Mouse (Mus musculus): ENCODE data around the gene Cdh26. TPM values are rescaled to one million over a fixed set of nuclear protein-coding genes. Genes with fewer than 3 reads are reported as not detected.
A peak's percentile ranks its signal among the peaks of the same experiment; 100 is the strongest.

The Cdh26 gene
- polyA plus RNA-seq, 1 experiment from 2014 or later, result 0.28 TPM

DNA sequence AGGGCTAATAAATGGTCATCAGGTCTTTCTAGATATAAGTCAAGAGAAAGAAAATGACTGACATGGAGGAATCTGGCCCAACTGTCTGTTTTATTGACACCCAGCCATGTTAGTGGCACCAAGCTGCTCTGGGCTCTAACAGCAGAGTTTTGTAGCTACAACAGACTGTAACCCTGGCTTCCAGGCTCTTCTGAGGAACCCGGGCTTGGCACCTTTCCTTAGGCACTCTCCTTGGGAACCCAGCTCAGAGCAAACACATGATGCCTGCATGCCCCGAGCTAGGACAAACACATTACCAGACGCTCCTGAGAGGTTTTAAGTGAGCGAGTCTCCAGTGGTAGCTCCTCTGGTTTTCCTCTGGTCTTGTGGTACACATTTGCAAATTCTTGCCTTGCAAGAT lies 57.9 kb downstream of the Cdh26 start:
- H3K4me3 ChIP-seq (ENCODE audit: low read length), result no peak overlapping the region
- no peaks in the 10 kb centered on the region for H3K4me1 ChIP-seq (replicated peaks; ENCODE audit: control insufficient read depth, insufficient read depth, low read length)
- no peak overlapping the region for H3K27ac ChIP-seq (ENCODE audit: low read length)
- WGBS, result 53% methylated on average over 4 of the region's 4 CpGs
- H3K27me3 ChIP-seq (ENCODE audit: control insufficient read depth, insufficient read depth, low read depth, low read length), result no peaks in the 10 kb centered on the region
- H3K9me3 ChIP-seq (ENCODE audit: control insufficient read depth, low read length), result peaks cover 2% of the 10 kb centered on the region; the same call in 1 of the 2 replicates
- no peak overlapping the region for H3K4me2 ChIP-seq (ENCODE audit: low read depth, low read length)
- ATAC-seq (ENCODE audit: low read depth), result no peak
- H3K36me3 ChIP-seq (ENCODE audit: control insufficient read depth, insufficient read depth, low read length), result no peaks in the 10 kb centered on the region
- H3K9ac ChIP-seq (ENCODE audit: low read length), result no peak overlapping the region

DNA sequence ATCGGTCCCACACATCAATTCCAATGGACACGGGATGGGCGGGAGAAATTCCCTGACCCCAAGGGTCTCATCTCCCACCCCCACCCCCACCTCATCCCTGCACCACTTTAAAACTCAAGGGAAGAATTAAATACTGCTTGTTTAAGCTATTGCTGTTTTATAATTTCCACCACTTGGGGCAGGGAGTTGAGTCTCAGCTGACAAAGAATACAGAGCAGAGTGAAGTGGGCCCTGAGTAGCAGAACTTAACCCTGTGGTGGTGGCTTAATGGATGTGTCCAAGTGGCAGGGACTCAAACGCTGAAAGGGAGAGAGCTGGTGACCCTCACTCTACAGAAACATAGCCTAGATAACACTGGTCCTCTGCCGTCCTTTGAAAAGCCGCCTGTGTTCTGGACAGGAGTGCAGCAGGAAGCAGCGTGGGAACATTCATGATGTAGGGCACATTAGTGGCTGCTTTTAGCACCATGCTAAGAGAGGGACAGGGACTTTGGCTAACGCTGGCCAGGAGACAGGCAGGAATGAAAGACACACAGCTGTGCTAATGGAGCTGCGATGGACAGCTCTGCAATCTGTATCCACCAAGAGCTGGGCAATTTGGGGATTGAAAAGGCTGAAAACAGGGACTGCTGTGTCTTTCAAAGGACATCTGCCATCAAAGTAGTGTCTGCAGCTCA lies 60.1 kb downstream of the Cdh26 start:
- peaks cover 2% of the 10 kb centered on the region; the same call in 1 of the 2 replicates for H3K9me3 ChIP-seq (ENCODE audit: control insufficient read depth, low read length)
- no peaks in the 10 kb centered on the region for H3K27me3 ChIP-seq (ENCODE audit: control insufficient read depth, insufficient read depth, low read depth, low read length)
- no peak for ATAC-seq (ENCODE audit: low read depth)
- no peak overlapping the region for H3K27ac ChIP-seq (ENCODE audit: low read length)
- no peak overlapping the region for H3K4me2 ChIP-seq (ENCODE audit: low read depth, low read length)
- no peaks in the 10 kb centered on the region for H3K4me1 ChIP-seq (replicated peaks; ENCODE audit: control insufficient read depth, insufficient read depth, low read length)
- 56% methylated on average over 9 of the region's 9 CpGs for WGBS
- H3K4me3 ChIP-seq (ENCODE audit: low read length), result no peak overlapping the region
- no peak overlapping the region for H3K9ac ChIP-seq (ENCODE audit: low read length)
- H3K36me3 ChIP-seq (ENCODE audit: control insufficient read depth, insufficient read depth, low read length), result no peaks in the 10 kb centered on the region

DNA sequence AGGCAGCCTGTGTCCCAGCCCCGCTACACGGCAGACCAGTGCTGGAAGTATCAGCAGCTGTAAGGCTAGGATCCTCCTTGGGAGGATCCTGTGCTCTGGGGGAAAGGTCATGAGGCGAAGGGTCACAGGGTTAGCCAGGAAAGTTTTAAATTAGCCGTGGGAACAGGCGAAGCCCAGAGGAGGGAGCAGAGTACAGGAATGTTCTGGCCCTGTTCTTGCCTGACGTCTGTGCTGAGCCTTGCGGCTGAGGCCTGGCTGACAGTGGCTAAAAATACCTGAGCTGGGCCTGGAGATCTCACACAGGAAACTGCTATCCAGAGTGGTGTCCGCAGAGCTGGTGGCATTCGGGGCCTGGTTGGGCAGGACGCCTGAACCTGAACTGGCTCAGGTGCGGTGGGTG lies 63.7 kb downstream of the Cdh26 start:
- H3K27me3 ChIP-seq (ENCODE audit: control insufficient read depth, insufficient read depth, low read depth, low read length), result no peaks in the 10 kb centered on the region
- no peak overlapping the region for H3K9ac ChIP-seq (ENCODE audit: low read length)
- ATAC-seq (ENCODE audit: low read depth), result no peak
- 60% methylated on average over 11 of the region's 11 CpGs for WGBS
- H3K36me3 ChIP-seq (ENCODE audit: control insufficient read depth, insufficient read depth, low read length), result no peaks in the 10 kb centered on the region
- H3K4me1 ChIP-seq (replicated peaks; ENCODE audit: control insufficient read depth, insufficient read depth, low read length), result peaks cover 5% of the 10 kb centered on the region; the same call in 1 of the 2 replicates
- no peaks in the 10 kb centered on the region for H3K9me3 ChIP-seq (ENCODE audit: control insufficient read depth, low read length)
- no peak overlapping the region for H3K4me2 ChIP-seq (ENCODE audit: low read depth, low read length)
- no peak overlapping the region for H3K4me3 ChIP-seq (ENCODE audit: low read length)
- no peak overlapping the region for H3K27ac ChIP-seq (ENCODE audit: low read length)

DNA sequence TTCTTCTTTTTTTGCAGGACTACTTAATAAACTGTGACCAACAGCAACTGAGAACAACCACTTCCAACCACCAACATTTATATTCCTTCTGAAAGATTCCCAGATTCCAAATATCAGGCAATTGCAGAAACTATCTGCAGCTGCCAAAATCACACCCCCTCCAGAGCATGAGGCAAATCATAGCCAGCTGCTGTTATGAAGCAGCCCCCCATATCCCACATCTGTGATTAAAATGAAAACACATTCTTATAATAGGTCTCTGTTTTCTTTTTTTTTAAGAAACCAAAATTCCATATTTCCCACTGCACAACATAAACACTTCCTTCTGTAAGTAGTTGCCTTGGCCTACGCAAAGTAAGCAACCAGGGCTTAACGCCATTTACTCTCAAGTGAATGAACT lies 65.5 kb downstream of the Cdh26 start:
- Histone ChIP-seq H3K27me3 (ENCODE audit: control insufficient read depth, insufficient read depth, low read depth, low read length) (no peaks in the 10 kb centered on the region), H3K4me3 (ENCODE audit: low read length) (no peak overlapping the region), H3K4me1 (replicated peaks; ENCODE audit: control insufficient read depth, insufficient read depth, low read length) (peaks cover 5% of the 10 kb centered on the region; the same call in 1 of the 2 replicates), H3K36me3 (ENCODE audit: control insufficient read depth, insufficient read depth, low read length) (no peaks in the 10 kb centered on the region), H3K4me2 (ENCODE audit: low read depth, low read length) (no peak overlapping the region), H3K9me3 (ENCODE audit: control insufficient read depth, low read length) (peaks cover 4% of the 10 kb centered on the region; the same call in 1 of the 2 replicates), H3K27ac (ENCODE audit: low read length) (no peak overlapping the region), H3K9ac (ENCODE audit: low read length) (no peak overlapping the region)
- 68% methylated on average over 2 of the region's 2 CpGs for WGBS
- ATAC-seq (ENCODE audit: low read depth), result no peak

DNA sequence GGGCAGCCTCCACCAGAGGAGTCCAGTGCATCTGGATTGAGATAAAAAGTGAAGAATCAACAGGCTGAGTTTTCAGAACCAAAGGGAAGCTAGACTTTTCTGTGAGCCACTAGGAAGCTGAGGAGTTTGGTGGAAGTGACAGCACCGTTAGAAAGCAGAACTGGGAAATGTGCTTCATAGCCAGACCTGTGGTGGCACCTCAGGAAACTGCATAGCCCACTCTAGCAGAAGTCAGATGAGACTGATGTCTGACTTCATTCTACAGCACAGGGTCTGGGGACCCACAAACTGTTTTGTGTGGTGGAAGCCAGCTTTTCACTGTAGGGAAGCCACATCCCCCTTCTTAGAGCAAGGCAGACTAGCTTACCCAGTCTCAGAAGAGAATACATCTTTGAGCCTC lies 67.6 kb downstream of the Cdh26 start:
- Histone ChIP-seq H3K27ac (ENCODE audit: low read length) (no peak overlapping the region), H3K36me3 (ENCODE audit: control insufficient read depth, insufficient read depth, low read length) (no peaks in the 10 kb centered on the region), H3K9ac (ENCODE audit: low read length) (no peak overlapping the region), H3K4me2 (ENCODE audit: low read depth, low read length) (no peak overlapping the region), H3K4me3 (ENCODE audit: low read length) (no peak overlapping the region), H3K4me1 (replicated peaks; ENCODE audit: control insufficient read depth, insufficient read depth, low read length) (peaks cover 5% of the 10 kb centered on the region; the same call in 1 of the 2 replicates), H3K9me3 (ENCODE audit: control insufficient read depth, low read length) (peaks cover 4% of the 10 kb centered on the region; the same call in 1 of the 2 replicates), H3K27me3 (ENCODE audit: control insufficient read depth, insufficient read depth, low read depth, low read length) (no peaks in the 10 kb centered on the region)
- ATAC-seq (ENCODE audit: low read depth), result no peak
- WGBS, result 50% methylated on average over 1 of the region's 1 CpGs

DNA sequence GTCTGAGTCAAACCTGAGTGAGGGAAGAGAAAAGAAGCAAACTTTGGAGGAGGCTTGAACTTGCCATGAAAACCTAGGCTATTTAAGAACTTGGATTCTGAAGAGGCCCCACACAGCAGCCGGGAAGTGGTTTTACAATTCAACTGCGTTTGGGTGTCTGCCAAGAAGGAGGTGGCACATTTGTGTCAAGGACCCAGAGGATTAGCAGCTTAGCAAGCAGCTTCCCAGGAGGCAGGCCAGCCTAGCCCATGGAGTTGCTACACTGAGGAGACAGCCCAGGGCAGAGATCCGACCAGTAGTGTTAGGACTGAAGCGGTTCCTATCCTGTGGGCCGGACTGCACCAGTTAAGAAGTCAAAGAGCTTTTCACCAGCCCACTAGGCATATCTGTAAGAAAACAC lies 68.1 kb downstream of the Cdh26 start:
- 27% methylated on average over 5 of the region's 5 CpGs for WGBS
- no peak overlapping the region for H3K4me3 ChIP-seq (ENCODE audit: low read length)
- no peaks in the 10 kb centered on the region for H3K27me3 ChIP-seq (ENCODE audit: control insufficient read depth, insufficient read depth, low read depth, low read length)
- peaks cover 4% of the 10 kb centered on the region; the same call in 1 of the 2 replicates for H3K9me3 ChIP-seq (ENCODE audit: control insufficient read depth, low read length)
- H3K4me1 ChIP-seq (replicated peaks; ENCODE audit: control insufficient read depth, insufficient read depth, low read length), result peaks cover 5% of the 10 kb centered on the region; the same call in 1 of the 2 replicates
- H3K4me2 ChIP-seq (ENCODE audit: low read depth, low read length), result no peak overlapping the region
- H3K36me3 ChIP-seq (ENCODE audit: control insufficient read depth, insufficient read depth, low read length), result no peaks in the 10 kb centered on the region
- H3K27ac ChIP-seq (ENCODE audit: low read length), result no peak overlapping the region
- H3K9ac ChIP-seq (ENCODE audit: low read length), result no peak overlapping the region
- ATAC-seq (ENCODE audit: low read depth), result peak; percentile 86

DNA sequence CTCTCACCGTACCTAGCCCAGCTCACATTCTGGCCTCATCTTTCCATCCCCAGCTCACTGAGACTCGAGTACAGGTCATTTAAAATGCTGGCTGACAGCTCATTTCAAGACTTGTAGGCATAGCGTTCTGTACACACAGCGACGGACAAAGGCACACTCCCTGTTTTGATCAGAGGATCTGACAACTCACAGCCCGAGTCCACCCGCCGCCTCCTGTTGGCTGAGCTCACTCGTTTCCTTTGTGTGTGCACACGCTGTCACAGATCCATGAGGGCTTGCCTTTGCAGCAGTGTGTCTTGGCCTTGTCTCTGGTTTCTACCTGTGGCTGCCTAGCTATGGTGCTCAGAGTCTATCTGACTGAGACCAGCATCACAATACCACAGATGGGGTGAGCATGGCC lies 72.1 kb downstream of the Cdh26 start:
- Histone ChIP-seq H3K4me2 (ENCODE audit: low read depth, low read length) (no peak overlapping the region), H3K9me3 (ENCODE audit: control insufficient read depth, low read length) (peaks cover 4% of the 10 kb centered on the region; the same call in 1 of the 2 replicates), H3K4me1 (replicated peaks; ENCODE audit: control insufficient read depth, insufficient read depth, low read length) (peaks cover 5% of the 10 kb centered on the region; the same call in 1 of the 2 replicates), H3K27ac (ENCODE audit: low read length) (no peak overlapping the region), H3K9ac (ENCODE audit: low read length) (no peak overlapping the region), H3K27me3 (ENCODE audit: control insufficient read depth, insufficient read depth, low read depth, low read length) (no peaks in the 10 kb centered on the region), H3K36me3 (ENCODE audit: control insufficient read depth, insufficient read depth, low read length) (no peaks in the 10 kb centered on the region), H3K4me3 (ENCODE audit: low read length) (no peak overlapping the region)
- ATAC-seq (ENCODE audit: low read depth), result no peak
- 60% methylated on average over 10 of the region's 10 CpGs for WGBS

DNA sequence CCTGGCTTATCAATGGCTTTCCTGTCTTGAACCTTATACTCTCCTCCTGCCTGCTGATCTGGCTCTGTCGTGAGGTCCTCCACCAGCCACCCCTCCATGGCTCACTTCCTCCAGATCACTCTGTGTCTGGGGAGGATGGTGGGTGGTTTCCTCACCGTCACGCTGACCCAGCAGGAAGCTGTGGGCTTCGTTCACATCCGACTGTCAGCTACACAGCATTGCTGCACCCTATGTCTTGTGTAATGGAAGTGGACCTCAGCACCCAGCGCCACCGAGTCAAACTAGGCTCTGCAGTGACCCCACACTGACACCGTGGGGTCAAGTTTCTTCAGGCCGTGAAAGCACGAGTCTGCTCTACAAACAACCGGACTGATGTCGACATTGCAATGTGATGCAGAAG lies 75.7 kb downstream of the Cdh26 start:
- no peaks in the 10 kb centered on the region for H3K27me3 ChIP-seq (ENCODE audit: control insufficient read depth, insufficient read depth, low read depth, low read length)
- ATAC-seq (ENCODE audit: low read depth), result 0 out of 2 replicates have a peak, but pooled peaks have one; percentile 38
- H3K4me1 ChIP-seq (replicated peaks; ENCODE audit: control insufficient read depth, insufficient read depth, low read length), result no peaks in the 10 kb centered on the region
- H3K4me3 ChIP-seq (ENCODE audit: low read length), result no peak overlapping the region
- H3K9ac ChIP-seq (ENCODE audit: low read length), result no peak overlapping the region
- H3K9me3 ChIP-seq (ENCODE audit: control insufficient read depth, low read length), result no peaks in the 10 kb centered on the region
- H3K27ac ChIP-seq (ENCODE audit: low read length), result no peak overlapping the region
- no peaks in the 10 kb centered on the region for H3K36me3 ChIP-seq (ENCODE audit: control insufficient read depth, insufficient read depth, low read length)
- H3K4me2 ChIP-seq (ENCODE audit: low read depth, low read length), result no peak overlapping the region
- WGBS, result 44% methylated on average over 12 of the region's 12 CpGs

DNA sequence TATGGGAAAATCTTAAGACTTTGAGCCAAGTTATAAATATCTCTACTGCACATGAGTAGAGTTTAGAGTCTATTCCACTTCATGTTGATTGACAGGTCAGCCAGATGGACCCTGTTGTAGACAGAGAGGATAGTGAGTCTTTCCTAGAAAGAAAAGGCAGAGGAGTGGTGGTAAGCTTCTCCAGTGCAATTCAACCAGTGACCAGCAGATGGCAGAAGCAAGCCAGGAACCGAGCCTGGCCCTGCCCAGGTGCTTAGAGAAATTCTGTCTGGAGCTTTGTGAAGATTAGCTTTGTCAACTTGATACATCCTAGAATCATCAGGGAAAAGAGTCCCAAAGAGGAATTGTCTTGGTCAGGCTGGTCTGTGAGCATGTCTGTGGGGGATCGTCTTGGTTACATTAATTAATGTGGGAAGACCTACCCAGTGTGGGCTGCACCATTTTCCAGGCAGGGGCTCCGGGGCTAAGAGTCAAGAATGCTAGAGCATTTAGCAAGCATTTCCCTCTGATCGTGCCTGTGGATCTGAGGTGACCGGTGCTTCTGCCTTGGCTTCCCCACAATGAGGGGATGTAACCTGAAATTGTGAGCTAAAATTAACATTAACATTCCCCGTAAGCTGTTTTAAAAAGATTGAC lies 77.2 kb downstream of the Cdh26 start:
- H3K27me3 ChIP-seq (ENCODE audit: control insufficient read depth, insufficient read depth, low read depth, low read length), result no peaks in the 10 kb centered on the region
- no peak overlapping the region for H3K9ac ChIP-seq (ENCODE audit: low read length)
- H3K4me1 ChIP-seq (replicated peaks; ENCODE audit: control insufficient read depth, insufficient read depth, low read length), result no peaks in the 10 kb centered on the region
- H3K4me3 ChIP-seq (ENCODE audit: low read length), result no peak overlapping the region
- no peak overlapping the region for H3K27ac ChIP-seq (ENCODE audit: low read length)
- H3K9me3 ChIP-seq (ENCODE audit: control insufficient read depth, low read length), result no peaks in the 10 kb centered on the region
- H3K4me2 ChIP-seq (ENCODE audit: low read depth, low read length), result no peak overlapping the region
- WGBS, result 36% methylated on average over 6 of the region's 6 CpGs
- no peaks in the 10 kb centered on the region for H3K36me3 ChIP-seq (ENCODE audit: control insufficient read depth, insufficient read depth, low read length)
- ATAC-seq (ENCODE audit: low read depth), result peak; percentile 34; the same call in 1 of the 2 replicates
